Mouse (Mus musculus) skeletal muscle tissue, adult 2 months (tissue): ENCODE results near the gene Pitpnc1.
A peak's percentile ranks its signal among the peaks of the same experiment; 100 is the strongest.

ENCODE experiments used
- DNase-seq: peaks from one replicate; pipeline ENCODE4 v3.0.0-alpha.2; 2012; ENCODE audit warnings: low read depth, low spot score

Pitpnc1 gene

GRCm38 (mm10) chr11:107410090-107410732, 60.3 kb downstream of the Pitpnc1 start:
- no peak for DNase-seq

GRCm38 (mm10) chr11:107408886-107409285, 61.6 kb downstream of the Pitpnc1 start:
- no peak for DNase-seq

- DNase-seq = no peak
Measured at GRCm38 (mm10) chr11:107407698-107408097, 62.8 kb downstream of the Pitpnc1 start.

GRCm38 (mm10) chr11:107405606-107406333, 64.7 kb downstream of the Pitpnc1 start:
- no peak for DNase-seq

- no peak for DNase-seq
Measured at GRCm38 (mm10) chr11:107403309-107403708, 67.2 kb downstream of the Pitpnc1 start.

GRCm38 (mm10) chr11:107401839-107402590, 68.5 kb downstream of the Pitpnc1 start:
- DNase-seq = no peak

- no peak for DNase-seq
Measured at GRCm38 (mm10) chr11:107400826-107401225, 69.7 kb downstream of the Pitpnc1 start.

GRCm38 (mm10) chr11:107400005-107400404, 70.5 kb downstream of the Pitpnc1 start:
- DNase-seq = no peak

- DNase-seq = no peak
Measured at GRCm38 (mm10) chr11:107397326-107397998, 73.0 kb downstream of the Pitpnc1 start.

- no peak for DNase-seq
Measured at GRCm38 (mm10) chr11:107394245-107394644, 76.3 kb downstream of the Pitpnc1 start.

- no peak for DNase-seq
Measured at GRCm38 (mm10) chr11:107393828-107394165, 76.7 kb downstream of the Pitpnc1 start.

- no peak for DNase-seq
Measured at GRCm38 (mm10) chr11:107393154-107393827, 77.2 kb downstream of the Pitpnc1 start.

GRCm38 (mm10) chr11:107390540-107390939, 80.0 kb downstream of the Pitpnc1 start:
- no peak for DNase-seq

GRCm38 (mm10) chr11:107390001-107390400, 80.5 kb downstream of the Pitpnc1 start:
- no peak for DNase-seq

- DNase-seq = no peak
Measured at GRCm38 (mm10) chr11:107386481-107386880, 84.0 kb downstream of the Pitpnc1 start.

- DNase-seq = no peak
Measured at GRCm38 (mm10) chr11:107385306-107385705, 85.2 kb downstream of the Pitpnc1 start.

GRCm38 (mm10) chr11:107383985-107384384, 86.5 kb downstream of the Pitpnc1 start:
- no peak for DNase-seq

GRCm38 (mm10) chr11:107379965-107380364, 90.5 kb downstream of the Pitpnc1 start:
- no peak for DNase-seq

- peak; percentile 93 for DNase-seq
Measured at GRCm38 (mm10) chr11:107379089-107379845, 91.2 kb downstream of the Pitpnc1 start.

- DNase-seq = no peak
Measured at GRCm38 (mm10) chr11:107377326-107377725, 93.2 kb downstream of the Pitpnc1 start.

GRCm38 (mm10) chr11:107376272-107376671, 94.2 kb downstream of the Pitpnc1 start:
- peak; percentile 86 for DNase-seq
